Mouse (Mus musculus) stomach, postnatal 0 days (tissue): ENCODE data around the gene Ankrd44.

ENCODE experiments used
- CTCF ChIP-seq: IDR thresholded peaks from 2 replicates; pipeline ENCODE4 v1.5.1; 2016; ENCODE audit warnings: antibody characterized with exemption, low read depth, mild to moderate bottlenecking, moderate library complexity
- EP300 ChIP-seq: optimal IDR thresholded peaks from 2 replicates; pipeline ENCODE3; 2016; ENCODE audit warnings: antibody characterized with exemption

DNA sequence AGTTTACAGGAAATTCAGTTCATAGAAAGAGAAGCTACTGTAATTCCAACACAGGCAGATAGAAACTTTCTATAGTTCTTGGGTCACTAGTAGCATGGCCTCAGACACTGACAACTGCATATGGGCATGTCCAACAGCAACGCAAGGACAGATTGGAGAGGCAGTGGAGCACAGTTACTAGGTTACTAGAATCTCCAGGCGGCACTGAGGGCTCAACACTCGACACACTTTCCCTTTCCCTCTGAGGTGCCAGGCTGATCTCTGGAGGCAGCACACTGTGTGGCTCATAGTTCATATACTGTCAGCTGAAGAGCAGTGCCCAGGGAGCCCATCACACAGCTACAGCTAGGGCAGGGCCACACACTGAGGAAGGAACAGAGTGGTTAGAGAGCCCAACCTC lies 118.4 kb downstream of the Ankrd44 start:
- TF ChIP-seq CTCF = no peak
- no peak for TF ChIP-seq EP300
